Mouse (Mus musculus) thymus, postnatal 25 days (tissue): ENCODE measurements around the gene Ceacam20.
"Not testable (repeated sequence)": the region's sequence is repeated elsewhere in the genome, so short reads cannot be mapped to it uniquely, and the experiment has no call there.

ENCODE experiments used
- DNase-seq: peaks from one replicate; pipeline ENCODE4 v3.0.0; 2022

The Ceacam20 gene

DNA sequence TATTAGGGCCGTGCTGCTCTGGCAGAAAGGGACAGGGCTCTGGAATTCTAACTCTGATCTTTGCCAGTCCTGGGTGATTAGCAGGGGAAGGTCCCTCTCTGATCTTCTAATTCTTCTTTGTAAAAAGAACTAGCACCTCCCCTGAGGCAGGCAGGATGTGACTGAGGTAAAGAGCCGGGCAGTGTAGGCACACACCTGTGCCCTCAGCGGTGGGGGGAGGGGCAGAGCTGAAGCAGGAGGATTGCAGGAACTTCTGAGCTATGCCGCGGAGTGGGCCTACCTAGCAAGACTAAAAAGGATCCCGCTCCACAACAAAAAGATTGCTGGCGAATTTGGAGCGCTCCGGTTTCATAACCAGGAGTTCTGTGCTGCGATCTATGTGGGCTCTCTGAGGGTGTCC is 15.2 kb upstream of the Ceacam20 start:
- peak; percentile 93 for DNase-seq

GRCm38 (mm10) chr7:19950589-19950988 is 14.6 kb upstream of the Ceacam20 start, which contains the start of gene Igsf23:
Igsf23 (minus strand) TSS chr7:19950756.
- DNase-seq, result peak; percentile 53

DNA sequence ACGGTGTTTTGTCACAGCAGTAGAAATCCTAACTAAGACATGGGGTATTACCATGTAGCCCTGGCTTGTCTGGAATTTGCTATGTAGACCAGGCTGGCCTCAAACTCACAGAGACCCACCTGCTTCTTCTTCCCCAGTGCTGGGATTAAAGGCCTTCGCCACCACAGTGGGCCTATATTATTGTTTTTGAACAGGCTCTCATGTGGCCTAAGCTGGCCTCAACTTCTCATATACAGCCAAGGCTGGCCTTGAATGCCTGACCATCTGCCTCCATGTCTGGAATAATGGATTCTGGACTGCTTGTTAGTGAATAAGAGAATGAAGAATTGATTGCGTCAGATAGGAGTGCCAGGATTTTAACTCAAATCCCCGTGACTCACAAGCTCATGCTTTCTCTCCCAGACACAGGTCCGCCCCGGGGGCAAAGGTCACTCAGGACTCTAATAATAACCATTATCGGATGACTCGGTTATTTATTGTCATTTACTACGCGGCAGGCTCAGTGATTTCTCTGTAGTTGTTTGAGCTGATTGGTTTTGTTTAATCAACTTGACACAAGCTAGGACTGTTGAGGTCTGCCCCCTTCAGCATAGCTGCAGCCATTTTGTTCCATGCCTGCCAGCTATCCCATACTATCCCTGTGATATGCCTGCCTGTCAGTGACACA is 12.8 kb upstream of the Ceacam20 start:
- no peak for DNase-seq

GRCm38 (mm10) chr7:19953054-19953453 is 12.2 kb upstream of the Ceacam20 start:
- no peak for DNase-seq

DNA sequence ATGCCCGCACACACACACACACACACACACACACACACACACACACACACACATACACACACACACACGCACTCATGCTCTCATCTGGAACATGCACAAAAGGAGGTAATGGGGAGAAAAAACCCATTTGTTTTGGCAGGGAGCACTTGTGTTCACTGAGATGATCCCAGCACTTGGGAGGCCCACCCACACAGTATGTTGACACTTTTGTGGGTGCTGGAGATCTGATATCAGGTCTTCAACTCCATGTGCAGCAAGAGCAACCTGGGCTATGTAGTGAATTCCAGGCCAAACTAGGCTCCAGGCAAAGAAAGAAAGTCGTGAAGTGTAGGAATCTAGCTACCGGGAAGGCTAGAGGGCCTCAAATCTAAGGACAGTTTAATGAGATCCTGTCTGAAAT is 9.4 kb upstream of the Ceacam20 start:
- DNase-seq, result peak; percentile 50

- DNase-seq, result peak; percentile 92
Measured at GRCm38 (mm10) chr7:19956341-19956781, 8.9 kb upstream of the Ceacam20 start.

GRCm38 (mm10) chr7:19962423-19962822 is 2.8 kb upstream of the Ceacam20 start:
- no peak for DNase-seq

- DNase-seq, result no peak
Measured at GRCm38 (mm10) chr7:19969106-19969505, 3.9 kb downstream of the Ceacam20 start.

DNA sequence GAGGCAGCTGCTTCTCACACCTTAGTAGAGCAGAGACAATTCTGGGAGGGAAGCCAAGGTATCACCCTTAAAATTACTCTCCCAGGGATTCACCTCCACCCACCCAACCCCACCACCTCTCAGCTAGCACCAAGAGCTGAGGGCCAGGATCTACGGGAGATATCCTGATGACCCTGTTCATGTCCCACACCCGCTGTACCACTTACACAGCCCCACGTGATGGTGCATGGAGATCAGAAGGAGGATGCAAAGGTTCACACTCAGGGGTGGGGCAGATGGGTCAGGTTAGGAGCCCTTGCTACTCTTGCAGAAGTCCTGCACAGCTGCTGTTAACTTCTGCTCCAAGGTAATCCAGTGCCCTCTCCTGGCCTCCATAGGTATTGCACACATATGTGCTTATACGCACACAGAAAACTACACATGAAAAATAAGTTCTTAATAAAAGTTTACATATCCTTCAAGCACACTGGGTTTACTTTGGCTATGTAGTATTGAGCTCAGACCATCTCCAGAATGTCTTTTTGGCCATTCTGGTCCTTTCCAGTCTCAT is 4.4 kb downstream of the Ceacam20 start:
- DNase-seq, result no peak

DNA sequence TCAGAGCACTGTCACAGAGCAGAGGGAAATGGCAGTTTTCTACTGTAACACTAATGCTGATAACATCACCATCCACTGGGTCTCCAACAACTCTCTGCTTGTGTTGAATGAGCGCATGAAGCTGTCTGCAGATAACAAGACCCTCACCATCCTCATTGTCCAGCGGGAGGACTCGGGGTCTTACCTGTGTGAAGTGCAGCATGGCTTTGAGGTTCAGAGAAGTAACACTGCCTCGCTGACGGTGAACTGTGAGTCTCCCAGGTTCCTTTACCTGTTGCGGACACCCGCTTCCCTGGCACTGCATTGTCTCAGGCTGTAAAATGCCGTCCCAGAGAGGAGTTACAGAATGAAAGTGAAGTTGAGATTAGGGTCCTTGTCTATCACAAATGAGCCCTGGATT is 5.0 kb downstream of the Ceacam20 start:
- DNase-seq, result no peak

- no peak for DNase-seq
Measured at GRCm38 (mm10) chr7:19971516-19971915, 6.3 kb downstream of the Ceacam20 start.

DNA sequence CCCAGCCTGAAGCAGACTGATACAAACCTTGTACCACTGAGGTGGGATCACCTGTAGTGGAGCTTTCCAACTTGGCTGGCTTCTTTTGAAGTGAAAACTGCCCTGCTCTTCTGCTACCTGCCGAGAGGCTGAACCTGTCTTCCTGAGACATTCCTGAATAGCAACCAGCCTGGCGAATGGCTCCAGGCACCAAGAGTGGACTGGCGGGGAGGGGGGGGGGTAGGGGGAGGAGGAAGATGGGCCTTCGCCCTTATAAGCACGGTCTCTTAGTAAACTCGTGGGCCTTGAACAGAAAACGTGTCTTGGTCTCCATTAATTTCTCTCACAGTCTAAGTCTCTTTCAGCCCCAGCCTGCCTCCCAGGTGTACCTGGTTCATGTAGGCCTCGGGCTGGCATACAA is 26.0 kb downstream of the Ceacam20 start, which contains the start of gene Nlrp9b:
Gene Nlrp9b (plus strand): TSS at position 301 of the 400 bp plus-strand sequence.
- DNase-seq, result not testable (repeated sequence)

DNA sequence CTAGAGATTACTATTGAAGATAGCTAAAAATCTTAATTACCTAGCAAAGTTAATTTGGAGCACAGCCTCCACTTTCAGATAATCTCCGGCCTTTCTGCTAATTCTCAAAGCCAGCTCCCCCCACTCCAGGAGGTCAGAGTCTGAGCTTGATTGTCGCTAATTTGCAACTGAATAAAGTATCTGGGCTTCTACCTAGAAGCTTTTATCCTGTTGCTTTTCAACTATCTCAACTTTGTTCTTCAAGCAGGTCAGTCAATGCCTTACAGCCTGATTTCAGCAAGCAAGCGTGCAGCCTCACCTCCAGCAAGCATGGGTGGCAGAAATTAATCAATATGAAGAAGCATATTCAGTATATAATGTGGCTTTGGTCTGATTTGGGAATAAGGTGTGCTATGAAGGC is 31.5 kb downstream of the Ceacam20 start:
- DNase-seq, result not testable (repeated sequence)

DNA sequence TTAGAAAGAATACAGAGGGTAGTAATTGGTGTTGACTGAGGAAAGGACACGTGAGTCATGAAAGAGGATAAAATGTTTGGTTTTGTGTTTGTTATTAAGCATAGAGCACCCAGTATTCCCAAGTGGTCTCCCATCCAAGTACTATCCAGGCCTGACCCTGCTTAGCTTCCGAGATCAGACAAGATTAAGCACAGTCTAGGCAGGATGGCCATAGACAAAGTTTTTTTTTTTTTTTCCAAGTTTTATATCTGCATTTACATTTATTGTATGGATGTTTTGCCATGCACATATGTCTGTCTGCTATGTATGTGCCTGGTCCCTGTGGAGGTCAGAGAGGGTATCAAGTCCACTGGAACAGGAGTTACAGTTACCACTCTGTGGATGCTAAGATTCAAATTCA is 44.8 kb downstream of the Ceacam20 start:
- DNase-seq, result no peak
